Mouse (Mus musculus) ovary, postnatal 10 days (tissue): ENCODE measurements around the gene Cib3.
A peak's percentile ranks its signal among the peaks of the same experiment; 100 is the strongest.

Experiments
- DNase-seq: peaks from one replicate; pipeline ENCODE4 v3.0.0; 2022; ENCODE audit warnings: low spot score

Gene Cib3

DNA sequence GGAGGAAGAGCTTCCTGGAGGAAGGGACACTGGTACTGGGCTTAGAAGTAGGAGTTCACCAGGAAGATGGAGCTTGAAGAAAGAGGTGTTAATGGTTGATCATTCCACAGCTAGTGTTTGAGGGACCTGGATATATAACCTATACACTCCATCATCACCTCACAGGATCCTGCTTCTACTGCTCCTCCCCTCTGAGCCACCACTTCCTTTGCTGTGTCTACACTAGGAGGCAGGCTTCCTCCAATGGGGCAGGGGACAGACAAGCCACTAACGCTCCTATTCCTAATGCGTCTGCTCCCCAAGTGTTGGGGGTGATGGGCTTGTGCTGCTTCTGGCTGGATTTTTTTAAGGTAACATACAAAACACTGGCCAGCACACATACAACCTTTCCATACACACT is 1.9 kb downstream of the Cib3 start:
- no peak for DNase-seq

- DNase-seq, result no peak
Observed at GRCm38 (mm10) chr8:72210222-72210621, 2.4 kb downstream of the Cib3 start.

DNA sequence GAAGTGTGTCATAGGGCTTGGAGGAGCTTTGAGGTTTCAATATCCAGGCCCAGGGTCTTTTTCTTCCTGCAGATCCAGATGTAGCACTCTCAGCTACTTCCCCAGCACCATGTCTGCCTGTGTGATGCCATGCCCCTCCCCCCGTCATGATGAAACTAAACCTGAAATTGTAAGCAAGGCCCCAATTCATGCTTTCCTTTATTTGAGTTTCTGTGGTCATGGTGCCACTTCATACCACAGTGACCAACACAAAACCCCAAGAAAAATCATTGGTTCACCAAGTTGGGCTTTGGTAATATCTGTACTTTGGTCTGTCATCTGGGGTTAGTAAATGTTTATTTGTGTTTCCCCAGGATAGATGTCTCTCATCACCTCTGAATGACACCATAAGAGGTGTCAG is 4.1 kb downstream of the Cib3 start:
- DNase-seq, result no peak

- DNase-seq, result no peak
Observed at GRCm38 (mm10) chr8:72197997-72198396, 14.6 kb downstream of the Cib3 start.

- DNase-seq, result no peak
Observed at GRCm38 (mm10) chr8:72192065-72192464, 20.6 kb downstream of the Cib3 start.

GRCm38 (mm10) chr8:72190215-72190539 is 22.5 kb downstream of the Cib3 start:
- DNase-seq, result no peak

GRCm38 (mm10) chr8:72189417-72190214 is 23.0 kb downstream of the Cib3 start, which contains the start of gene Hsh2d:
Gene Hsh2d (plus strand): TSS chr8:72189638.
- no peak for DNase-seq

- DNase-seq, result no peak
Observed at GRCm38 (mm10) chr8:72187793-72188331, 24.8 kb downstream of the Cib3 start.

- no peak for DNase-seq
Observed at GRCm38 (mm10) chr8:72183554-72184202, 29.0 kb downstream of the Cib3 start.

GRCm38 (mm10) chr8:72177346-72177925 is 35.2 kb downstream of the Cib3 start:
- peak; percentile 45 for DNase-seq

DNA sequence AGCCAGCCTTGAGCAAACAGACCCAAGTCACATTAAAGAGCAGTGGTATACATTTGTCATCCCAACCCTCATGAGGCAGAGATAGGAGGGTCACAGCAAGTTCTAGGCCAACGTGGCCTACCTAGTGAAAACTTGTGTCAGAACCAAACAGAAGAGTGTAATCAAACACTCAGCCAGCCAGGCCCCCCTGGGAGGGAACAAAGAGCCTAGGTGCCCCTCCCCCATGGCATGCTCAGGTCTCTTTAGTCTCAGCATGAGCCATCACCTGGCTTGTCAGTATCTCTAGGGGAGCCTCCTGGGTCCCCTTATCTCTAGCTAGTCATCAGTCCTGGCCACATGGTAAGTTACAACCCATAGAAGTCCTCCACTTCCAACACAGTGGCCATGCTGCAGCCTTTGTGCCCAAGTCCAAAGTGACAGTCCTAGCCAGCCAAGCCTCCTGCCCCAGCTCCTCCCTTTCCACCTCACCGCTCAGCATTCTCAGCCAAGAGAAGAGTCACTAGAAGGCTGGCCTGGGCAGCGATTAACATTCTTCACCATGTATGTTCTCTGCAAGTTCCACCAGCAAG is 42.9 kb downstream of the Cib3 start:
- no peak for DNase-seq

GRCm38 (mm10) chr8:72169098-72169668 is 43.5 kb downstream of the Cib3 start:
- no peak for DNase-seq

- no peak for DNase-seq
Observed at GRCm38 (mm10) chr8:72162821-72163220, 49.8 kb downstream of the Cib3 start.

GRCm38 (mm10) chr8:72160707-72161697 is 51.6 kb downstream of the Cib3 start, which contains the start of gene Rab8a:
Gene Rab8a (plus strand): TSS chr8:72161200.
- peak; percentile 100 for DNase-seq

- DNase-seq, result no peak
Observed at GRCm38 (mm10) chr8:72160007-72160406, 52.6 kb downstream of the Cib3 start.

DNA sequence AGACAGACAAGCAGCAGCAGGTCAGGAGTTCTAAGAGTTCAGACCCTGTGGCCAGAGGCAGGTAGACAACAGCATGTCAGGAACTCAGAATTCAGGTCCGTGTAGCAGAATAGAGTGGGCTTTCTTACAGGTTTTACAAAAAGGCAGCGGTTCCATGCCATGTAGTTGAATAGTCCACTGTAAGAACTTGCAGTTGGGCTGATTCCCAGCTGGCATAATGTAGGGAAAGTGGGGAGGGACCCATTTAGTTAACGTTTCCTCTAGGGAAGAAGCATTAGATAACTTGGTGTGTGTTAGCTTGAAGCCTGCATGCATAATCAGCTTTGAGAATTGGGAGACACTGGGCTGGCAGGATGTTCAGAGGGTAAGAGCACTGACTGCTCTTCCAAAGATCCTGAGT is 53.9 kb downstream of the Cib3 start:
- DNase-seq, result no peak

- no peak for DNase-seq
Observed at GRCm38 (mm10) chr8:72158096-72158495, 54.5 kb downstream of the Cib3 start.
